Mouse (Mus musculus) gastrocnemius, postnatal 36 days (tissue): Measurements from ENCODE around the gene Mctp1. TPM values are rescaled to one million over a fixed set of nuclear protein-coding genes. Genes with fewer than 3 reads are reported as not detected.
"Not testable (repeated sequence)": the region's sequence is repeated elsewhere in the genome, so short reads cannot be mapped to it uniquely, and the experiment has no call there.

Source experiments
- DNase-seq, 2 experiments: peaks; one replicate each; pipeline ENCODE4 v3.0.0; 2022
- intact Hi-C: fragments of 180-260 bp; cut with DNase I; formaldehyde crosslinking; loops from one replicate; pipeline ENCODE4 v1.15.1; 2025
- long read RNA-seq, 2 experiments: library from polyadenylated mRNA; stranded (forward); transcript quantifications; one replicate each; pipeline ENCODE4 v2.0.0; 2021
- total RNA-seq, 2 experiments: library from RNA; stranded (reverse); gene quantifications; 2 replicates each; pipeline ENCODE4 v1.2.3; 2021

Gene Mctp1
- total RNA-seq, result under 1 TPM; 0.57 to 0.59 TPM
- long read RNA-seq, experiment 1, result 0 reads
- long read RNA-seq, experiment 2, result 0 reads

GRCm38 (mm10) chr13:76383972-76384663, at the start of gene Mctp1:
Gene Mctp1 (plus strand): TSS chr13:76384535.
- DNase-seq, result peak; percentile 35 to 36
- intact Hi-C loops, result no loop called here

GRCm38 (mm10) chr13:76345941-76346340, 38.4 kb upstream of the Mctp1 start:
- DNase-seq, intact Hi-C loops: not testable (repeated sequence)

- no peak for DNase-seq
- intact Hi-C loops, result no loop called here
These were observed 25.6 kb upstream of the Mctp1 start for GRCm38 (mm10) chr13:76358720-76359119.

- peak in 1 of 2 experiments; percentile 20 for DNase-seq
- intact Hi-C loops, result no loop called here
These were observed 515 bp downstream of the Mctp1 start for GRCm38 (mm10) chr13:76384664-76385435.

GRCm38 (mm10) chr13:76388615-76389014, 4.3 kb downstream of the Mctp1 start:
- intact Hi-C loops, result no loop called here
- no peak for DNase-seq

- intact Hi-C loops, result no loop called here
- no peak for DNase-seq
These were observed 7.6 kb downstream of the Mctp1 start for GRCm38 (mm10) chr13:76391920-76392319.

GRCm38 (mm10) chr13:76393106-76393505, 8.8 kb downstream of the Mctp1 start:
- DNase-seq, result no peak
- intact Hi-C loops, result no loop called here

GRCm38 (mm10) chr13:76395906-76396305, 11.6 kb downstream of the Mctp1 start:
- intact Hi-C loops, result no loop called here
- DNase-seq, result no peak

- intact Hi-C loops, result no loop called here
- no peak for DNase-seq
These were observed 25.0 kb downstream of the Mctp1 start for GRCm38 (mm10) chr13:76409296-76409695.

- intact Hi-C loops, result no loop called here
- no peak for DNase-seq
These were observed 26.3 kb downstream of the Mctp1 start for GRCm38 (mm10) chr13:76410665-76411064.

- intact Hi-C loops, result no loop called here
- DNase-seq, result no peak
These were observed 31.0 kb downstream of the Mctp1 start for GRCm38 (mm10) chr13:76415346-76415745.

GRCm38 (mm10) chr13:76420111-76420510, 35.8 kb downstream of the Mctp1 start:
- intact Hi-C loops, result no loop called here
- DNase-seq, result no peak

- intact Hi-C loops, result no loop called here
- DNase-seq, result no peak
These were observed 36.7 kb downstream of the Mctp1 start for GRCm38 (mm10) chr13:76421075-76421474.

GRCm38 (mm10) chr13:76422124-76422523, 37.8 kb downstream of the Mctp1 start:
- intact Hi-C loops, result no loop called here
- no peak for DNase-seq

- DNase-seq, result no peak
- intact Hi-C loops, result no loop called here
These were observed 45.1 kb downstream of the Mctp1 start for GRCm38 (mm10) chr13:76429456-76429855.

GRCm38 (mm10) chr13:76429927-76430326, 45.6 kb downstream of the Mctp1 start:
- intact Hi-C loops, result no loop called here

GRCm38 (mm10) chr13:76431946-76432345, 47.6 kb downstream of the Mctp1 start:
- DNase-seq, result no peak
- intact Hi-C loops, result no loop called here

More at GRCm38 (mm10) chr13:76429927-76430326, 45.6 kb downstream of the Mctp1 start:
- DNase-seq, result no peak

- intact Hi-C loops, result no loop called here
- no peak for DNase-seq
These were observed 49.1 kb downstream of the Mctp1 start for GRCm38 (mm10) chr13:76433438-76433837.

GRCm38 (mm10) chr13:76436426-76436825, 52.1 kb downstream of the Mctp1 start:
- no peak for DNase-seq
- intact Hi-C loops, result no loop called here

- intact Hi-C loops, result no loop called here
These were observed 54.4 kb downstream of the Mctp1 start for GRCm38 (mm10) chr13:76438765-76439164.

GRCm38 (mm10) chr13:76446059-76446458, 61.7 kb downstream of the Mctp1 start:
- intact Hi-C loops, result no loop called here
- no peak for DNase-seq

More at GRCm38 (mm10) chr13:76438765-76439164, 54.4 kb downstream of the Mctp1 start:
- DNase-seq, result no peak

GRCm38 (mm10) chr13:76447528-76447927, 63.2 kb downstream of the Mctp1 start:
- intact Hi-C loops, result no loop called here
- no peak for DNase-seq
